Mouse (Mus musculus) v-Abl transformed pro-B cells (cell line): ENCODE results near the gene Adam17.

Experiments used
- in situ Hi-C, 2 experiments: fragments of 400-800 bp; cut with MboI; formaldehyde crosslinking; loops; one replicate each; pipeline ENCODE4 v1.15.1; 2025; ENCODE audit not compliant: unreplicated experiment in 2 of 2

Gene Adam17

DNA sequence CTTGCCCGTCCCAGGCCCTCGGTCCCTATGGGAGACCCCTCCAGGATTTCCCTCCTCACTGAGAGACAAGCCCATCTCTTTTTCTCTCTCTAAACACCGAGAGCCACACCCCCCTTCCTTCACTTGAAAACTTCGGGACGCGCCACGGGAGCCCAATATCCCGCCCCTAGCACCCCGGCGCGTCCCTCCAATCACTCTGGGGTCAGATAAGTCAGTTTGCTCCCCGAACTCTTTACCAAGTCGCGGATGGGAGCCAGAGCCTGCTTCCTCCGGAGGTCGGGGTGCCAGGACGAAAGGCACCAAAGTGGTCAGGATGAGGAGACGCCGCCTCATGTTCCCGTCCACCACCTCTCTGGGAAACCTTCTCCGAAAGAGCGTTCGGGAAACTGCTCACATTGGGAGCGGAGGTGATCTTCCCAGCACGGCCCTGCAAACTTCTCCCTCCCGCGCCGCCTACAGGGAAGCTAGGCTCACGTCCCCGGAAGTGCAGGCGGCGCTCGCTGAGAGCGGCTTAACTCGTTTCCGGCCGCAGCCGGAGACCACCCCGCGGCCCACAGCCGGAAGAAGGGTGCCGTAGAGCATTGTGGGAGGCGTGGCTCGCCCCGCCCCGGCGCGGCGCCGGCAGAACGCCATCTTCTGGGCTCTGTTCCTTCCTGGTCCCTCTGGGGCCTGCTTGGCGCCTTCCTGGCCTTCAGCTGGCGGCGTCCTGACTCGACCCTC, at the start of gene Adam17:
Gene Adam17 (minus strand): TSS at position 533 of the 720 bp plus-strand sequence.
- in situ Hi-C loops = loop anchor here (5.0 to 10.0 kb wide), 5 partner anchors 44 to 172 kb away; partner anchors contain the start of genes Cpsf3 (in 2 of the 2), Itgb1bp1 (in 2 of the 2) and Ywhaq (in 1 of the 2)

DNA sequence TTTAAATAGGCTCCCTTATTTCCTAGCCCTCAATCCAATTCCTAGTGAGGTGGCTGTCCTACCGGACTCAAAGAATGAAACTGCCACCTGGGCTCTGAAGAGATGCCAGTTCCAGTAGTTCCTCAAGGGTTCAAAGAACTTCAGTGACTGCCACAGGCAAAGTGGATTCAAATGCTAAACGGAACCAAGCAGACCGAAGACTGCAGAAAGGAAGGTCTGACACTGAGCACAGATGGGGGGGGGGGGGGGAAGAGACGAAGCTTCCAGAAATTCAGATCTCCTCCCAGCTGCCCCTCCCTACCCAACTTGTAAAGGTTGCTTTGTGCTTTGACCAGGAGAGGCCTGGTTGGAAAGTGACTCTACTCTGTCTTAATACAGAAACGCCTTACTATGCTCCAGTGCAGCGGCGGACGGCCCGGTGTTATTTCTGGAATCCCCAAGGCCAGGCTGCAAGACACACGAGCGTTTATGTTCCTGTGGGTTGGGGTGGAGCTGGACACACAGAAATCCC, 45.2 kb upstream of the Adam17 start:
- in situ Hi-C loops = loop anchor here (5.0 to 25.0 kb wide), 4 partner anchors 44 to 131 kb away; partner anchors contain the start of genes Adam17 (in 1 of the 2), Cpsf3 (in 1 of the 2) and Itgb1bp1 (in 1 of the 2)

DNA sequence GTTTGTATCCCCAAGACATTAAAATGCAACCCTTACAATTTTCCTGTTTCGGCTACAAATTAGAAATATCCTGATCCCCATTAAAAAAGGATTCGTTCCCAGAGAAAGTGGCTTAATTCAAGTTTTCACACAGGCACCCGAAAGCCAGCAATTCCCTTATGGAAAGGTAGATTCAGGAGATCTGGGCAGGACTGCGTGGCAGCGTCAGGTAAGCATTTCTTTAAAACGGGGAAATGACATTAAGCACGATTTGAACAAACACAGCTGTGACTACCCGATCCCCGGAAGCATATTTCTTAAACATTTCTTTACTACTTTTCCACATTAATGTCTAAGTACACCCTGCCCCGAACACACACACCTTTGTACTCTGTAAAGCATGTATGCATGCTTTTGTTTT, 44.7 kb upstream of the Adam17 start:
- in situ Hi-C loops = loop anchor here (5.0 to 25.0 kb wide), 4 partner anchors 44 to 131 kb away; partner anchors contain the start of genes Adam17 (in 1 of the 2), Cpsf3 (in 1 of the 2) and Itgb1bp1 (in 1 of the 2)

DNA sequence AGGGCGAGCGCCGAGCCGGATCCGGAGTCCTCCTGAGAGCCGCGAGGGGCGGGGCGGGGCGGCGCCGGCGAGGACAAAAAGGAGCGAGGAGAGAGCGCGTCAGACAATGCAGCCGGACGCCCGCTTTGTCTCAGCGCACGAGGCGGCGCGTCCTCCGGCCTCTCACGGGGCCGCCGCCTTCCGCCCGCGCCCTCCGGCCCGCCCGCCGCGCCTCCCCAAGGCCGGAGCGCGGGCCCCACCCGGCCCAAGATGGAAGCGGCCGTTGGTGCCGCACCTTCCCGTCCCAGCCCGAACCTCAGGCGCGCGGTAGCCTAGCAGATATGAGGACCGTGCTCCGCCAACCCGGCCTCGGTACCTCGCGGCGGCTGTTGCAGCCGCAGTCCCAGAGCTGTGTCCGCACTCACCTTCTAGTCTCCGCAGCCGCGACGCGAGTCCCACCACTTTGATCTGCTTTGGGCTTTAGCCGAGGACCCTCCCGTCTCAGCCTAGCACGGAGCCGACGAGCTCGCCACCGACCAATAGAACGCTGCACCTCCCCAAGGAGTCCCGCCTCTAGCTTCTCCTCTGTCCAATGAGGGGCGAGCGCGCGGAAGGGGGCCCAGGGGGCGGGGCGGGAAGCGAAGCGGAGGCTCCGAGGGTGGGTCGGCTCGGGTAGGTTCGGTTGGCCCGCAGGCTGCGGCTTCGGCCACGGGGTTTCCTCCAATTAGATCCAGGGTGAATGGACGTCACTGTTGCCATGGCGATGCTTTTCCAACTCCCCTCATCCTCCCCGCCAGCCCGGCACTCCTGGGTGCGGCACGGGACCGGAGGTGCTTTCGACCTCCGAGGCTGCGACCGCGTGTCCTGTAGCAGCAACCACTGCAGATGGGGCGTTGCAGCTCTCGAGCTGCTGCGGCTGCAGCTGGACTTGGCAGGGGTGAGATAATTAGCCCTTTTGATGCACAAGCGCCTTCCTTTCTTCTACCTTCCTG, 44.0 kb upstream of the Adam17 start, which contains the start of gene Ywhaq:
Gene Ywhaq (minus strand): TSS at position 538 of the 971 bp plus-strand sequence.
- in situ Hi-C loops = loop anchor here (5.0 to 25.0 kb wide), 4 partner anchors 45 to 130 kb away; partner anchors contain the start of genes Adam17 (in 1 of the 2), Cpsf3 (in 1 of the 2) and Itgb1bp1 (in 1 of the 2)

DNA sequence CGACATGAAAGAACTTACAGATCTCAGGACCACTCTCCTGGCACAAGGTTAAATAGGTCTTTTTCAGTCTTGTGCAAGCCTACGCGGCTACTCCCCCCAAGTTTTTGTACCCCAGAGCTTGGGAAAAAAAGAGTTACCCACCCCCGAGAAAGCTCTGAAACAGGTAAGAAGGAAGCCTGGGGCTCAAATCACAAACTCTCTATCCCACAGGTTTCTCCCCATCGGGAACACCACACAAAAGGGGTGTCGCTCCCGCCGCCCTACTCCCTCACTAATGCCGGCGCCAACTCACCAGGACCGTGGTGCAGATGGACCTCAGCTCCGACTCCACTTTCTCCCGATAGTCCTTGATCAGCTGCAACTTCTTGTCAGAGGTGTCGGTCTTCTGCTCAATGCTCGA, 43.1 kb upstream of the Adam17 start:
- in situ Hi-C loops = loop anchor here (5.0 to 25.0 kb wide), 4 partner anchors 44 to 129 kb away; partner anchors contain the start of genes Adam17 (in 1 of the 2), Cpsf3 (in 1 of the 2) and Itgb1bp1 (in 1 of the 2)

DNA sequence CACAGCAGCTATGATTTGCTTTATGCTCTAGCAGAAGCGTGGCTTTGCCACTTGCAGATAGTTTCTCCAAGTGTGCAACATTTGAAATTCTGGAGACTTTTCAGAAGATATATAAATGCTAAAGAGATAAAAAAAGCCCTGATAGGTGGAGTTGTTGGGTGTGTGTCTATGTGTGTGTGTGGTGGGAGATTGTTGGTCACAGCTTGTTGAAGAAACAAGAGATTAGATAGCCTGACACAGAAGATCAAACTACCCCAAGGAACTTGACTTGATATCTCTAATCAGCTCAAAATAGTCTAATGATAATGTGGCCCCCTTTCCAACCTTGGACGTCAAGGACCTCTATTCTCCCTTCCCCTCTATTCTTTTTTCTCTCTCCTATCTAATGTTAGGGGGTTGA, 37.2 kb upstream of the Adam17 start:
- in situ Hi-C loops = loop anchor here in 1 of 2 experiments (25.0 kb wide), 1 partner anchor 127 kb away; no protein-coding TSS in a partner anchor

DNA sequence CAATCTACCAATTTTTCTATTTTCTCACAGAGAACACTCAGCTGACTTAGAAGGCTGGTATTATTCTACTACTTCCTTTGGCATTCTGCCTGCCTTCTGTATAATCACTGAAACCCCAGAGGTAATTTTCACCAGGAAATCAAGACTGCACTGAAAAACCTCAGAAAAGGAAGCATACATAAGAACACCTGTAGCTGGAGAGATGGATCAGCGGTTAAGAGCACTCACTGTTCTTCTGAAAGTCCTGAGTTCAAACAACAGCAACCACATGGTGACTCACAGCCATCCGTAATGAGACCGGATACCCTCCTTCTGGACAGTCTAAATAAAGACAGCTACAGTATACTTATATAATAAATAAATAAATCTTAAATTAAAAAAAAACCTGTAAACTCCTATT, 36.2 kb upstream of the Adam17 start:
- in situ Hi-C loops = loop anchor here in 1 of 2 experiments (25.0 kb wide), 1 partner anchor 128 kb away; no protein-coding TSS in a partner anchor

DNA sequence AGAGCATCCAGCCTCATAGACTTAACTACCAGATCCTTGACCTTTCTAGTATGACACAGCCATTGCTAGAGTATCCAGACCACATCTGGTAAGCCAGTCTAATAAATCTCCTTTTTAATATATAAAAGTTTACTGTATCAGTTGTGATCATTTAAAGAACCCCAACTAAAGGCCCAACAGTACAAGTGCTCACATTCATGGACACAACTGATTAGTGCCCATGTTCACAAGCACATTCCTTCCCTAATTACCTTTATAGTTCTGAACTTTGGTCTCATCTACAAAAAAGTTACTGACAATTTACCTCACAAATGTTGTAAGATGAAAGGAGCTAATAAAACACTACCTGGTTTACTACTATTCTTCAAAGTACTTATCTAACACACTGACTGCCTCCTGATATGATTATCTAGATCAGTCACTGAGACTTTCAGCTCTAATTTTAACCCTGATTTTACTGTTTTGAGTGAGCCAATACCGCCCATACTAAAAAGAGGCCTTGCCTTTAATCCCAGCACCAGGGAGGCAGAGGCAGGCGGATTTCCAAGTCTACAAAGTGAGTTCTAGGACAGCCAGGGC, 35.4 kb upstream of the Adam17 start:
- in situ Hi-C loops = loop anchor here in 1 of 2 experiments (25.0 kb wide), 1 partner anchor 128 kb away; no protein-coding TSS in a partner anchor

DNA sequence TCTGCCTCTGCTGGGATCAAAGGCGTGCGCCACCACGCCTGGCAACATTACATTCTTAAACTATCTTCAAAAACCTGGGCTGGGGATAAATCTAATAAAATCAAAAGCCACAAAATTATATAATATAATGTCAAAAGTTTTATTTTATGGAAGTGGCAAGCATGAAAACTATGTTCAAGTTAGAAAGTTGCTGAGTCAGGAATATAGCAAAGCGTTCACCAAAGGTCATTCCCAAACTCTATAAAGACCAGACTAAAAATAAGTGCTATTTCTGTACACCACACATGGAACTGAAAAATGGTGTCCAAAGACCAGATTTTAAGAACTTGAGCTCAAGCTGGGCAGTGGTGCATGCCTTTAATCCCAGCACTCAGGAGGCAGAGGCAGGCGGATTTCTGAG, 29.3 kb upstream of the Adam17 start:
- in situ Hi-C loops = loop anchor here in 1 of 2 experiments (25.0 kb wide), 1 partner anchor 135 kb away; no protein-coding TSS in a partner anchor

DNA sequence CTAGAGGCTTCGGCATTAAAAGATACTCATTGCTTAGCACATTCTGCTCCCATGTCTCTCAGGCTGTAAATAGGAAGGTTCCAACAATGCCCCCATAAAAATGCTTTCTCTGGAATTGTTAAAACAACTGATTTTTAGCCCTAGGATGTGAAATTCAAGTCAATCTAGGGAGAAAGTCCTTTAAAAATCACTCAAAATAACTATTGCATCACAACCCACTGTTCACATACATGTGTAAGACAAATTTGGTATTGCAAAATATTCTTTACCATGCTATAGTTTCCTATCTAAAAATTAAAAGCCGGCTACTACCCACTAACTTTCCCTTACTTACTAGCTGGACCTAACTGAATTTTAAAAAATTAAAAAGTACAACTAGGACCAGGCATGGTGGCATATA, 12.8 kb upstream of the Adam17 start:
- in situ Hi-C loops = no loop called here

DNA sequence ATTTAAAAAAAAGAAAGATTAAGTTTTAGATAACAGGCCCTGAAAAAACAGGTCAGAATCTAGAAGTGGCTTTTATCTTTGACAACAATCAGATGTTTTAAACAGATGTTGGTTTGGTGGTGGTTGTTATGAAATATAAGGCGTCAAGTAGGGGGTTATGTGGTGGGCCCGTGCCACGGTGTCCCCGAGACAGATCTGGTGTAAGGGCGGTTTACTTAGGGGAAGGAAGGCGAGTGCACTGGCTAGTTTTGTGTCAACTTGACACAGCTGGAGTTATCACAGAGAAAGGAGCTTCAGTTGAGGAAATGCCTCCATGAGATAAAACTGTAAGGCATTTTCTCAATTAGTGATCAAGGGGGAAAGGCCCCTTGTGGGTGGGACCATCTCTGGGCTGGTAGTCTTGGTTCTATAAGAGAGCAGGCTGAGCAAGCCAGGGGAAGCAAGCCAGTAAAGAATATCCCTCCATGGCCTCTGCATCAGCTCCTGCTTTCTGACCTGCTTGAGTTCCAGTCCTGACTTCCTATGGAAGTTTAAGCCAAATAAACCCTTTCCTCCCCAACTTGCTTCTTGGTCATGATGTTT, 5.4 kb upstream of the Adam17 start:
- in situ Hi-C loops = loop anchor here (10.0 kb wide), 2 partner anchors 94 to 166 kb away; partner anchors contain the start of genes Cpsf3 (in 1 of the 2) and Itgb1bp1 (in 1 of the 2)

DNA sequence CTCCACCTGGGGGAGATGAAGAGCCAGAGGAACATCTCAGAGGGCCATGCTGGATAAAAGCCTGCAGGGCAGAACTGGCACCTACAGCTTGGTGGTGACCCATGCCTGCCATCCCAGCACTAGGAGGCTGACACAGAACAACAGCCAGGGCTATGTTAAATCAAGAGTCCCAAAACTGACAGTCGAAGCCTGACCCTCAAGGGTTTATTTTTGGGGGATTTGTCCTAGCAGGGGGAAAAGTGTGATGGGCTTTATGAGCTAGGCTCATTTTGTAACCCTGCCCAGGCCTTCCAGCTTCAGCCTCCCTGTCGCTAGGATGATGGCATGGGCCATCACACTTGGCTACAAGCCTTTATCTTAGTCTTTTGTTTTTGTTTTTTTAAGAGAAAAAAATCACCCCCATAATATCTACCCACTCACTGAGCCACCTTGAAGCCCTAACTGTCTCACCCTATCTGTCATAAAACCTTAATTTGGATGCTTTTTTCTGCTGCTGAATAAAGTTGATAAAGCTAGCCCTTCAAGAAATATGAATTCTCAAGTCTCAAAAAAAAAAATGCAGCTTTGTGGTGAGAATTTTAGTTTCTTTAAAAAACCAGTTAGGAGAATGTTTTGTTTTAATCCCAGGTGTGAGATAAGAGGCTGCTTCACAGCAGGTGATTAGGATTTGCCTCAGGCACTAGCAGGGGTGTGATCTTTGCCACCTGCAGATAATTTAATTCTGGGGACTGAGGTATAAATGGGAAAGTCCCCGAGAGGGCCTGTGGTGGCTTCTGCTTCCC, 2.1 kb upstream of the Adam17 start:
- in situ Hi-C loops = loop anchor here (10.0 kb wide), 2 partner anchors 91 to 169 kb away; partner anchors contain the start of genes Cpsf3 (in 1 of the 2) and Itgb1bp1 (in 1 of the 2)

DNA sequence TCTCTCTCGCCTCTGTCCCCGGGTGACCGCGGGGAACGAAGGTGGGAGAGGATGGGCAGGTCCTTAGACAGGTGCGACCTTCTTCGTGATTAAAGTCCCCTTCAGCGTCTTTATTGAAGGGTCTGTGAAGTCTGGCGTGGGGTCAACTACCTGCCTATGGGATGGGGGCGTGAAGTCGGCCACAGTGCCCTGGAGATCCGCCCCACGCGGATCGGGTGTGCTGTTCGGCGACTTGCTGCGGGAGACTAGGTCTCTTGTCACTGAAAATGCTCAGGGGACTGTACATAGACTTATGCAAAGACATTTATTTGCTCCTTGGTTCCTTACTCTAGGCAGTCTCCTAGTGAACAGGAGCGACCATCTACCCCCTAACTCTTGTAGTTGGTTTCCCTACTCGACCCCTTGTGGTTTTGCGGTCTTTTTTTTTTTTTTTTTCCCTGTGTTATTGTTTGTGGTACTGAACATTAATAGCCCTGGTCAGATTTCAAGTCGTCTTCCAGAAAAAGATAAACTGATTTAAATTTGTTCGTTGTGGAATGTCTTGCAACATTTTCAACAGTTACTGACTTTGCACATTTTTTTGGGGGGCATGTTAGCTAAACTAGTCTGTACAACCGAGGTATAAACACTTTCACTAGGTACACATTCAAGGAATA, 516 bp upstream of the Adam17 start:
- in situ Hi-C loops = loop anchor here (5.0 to 10.0 kb wide), 5 partner anchors 43 to 171 kb away; partner anchors contain the start of genes Cpsf3 (in 2 of the 2), Itgb1bp1 (in 2 of the 2) and Ywhaq (in 1 of the 2)

DNA sequence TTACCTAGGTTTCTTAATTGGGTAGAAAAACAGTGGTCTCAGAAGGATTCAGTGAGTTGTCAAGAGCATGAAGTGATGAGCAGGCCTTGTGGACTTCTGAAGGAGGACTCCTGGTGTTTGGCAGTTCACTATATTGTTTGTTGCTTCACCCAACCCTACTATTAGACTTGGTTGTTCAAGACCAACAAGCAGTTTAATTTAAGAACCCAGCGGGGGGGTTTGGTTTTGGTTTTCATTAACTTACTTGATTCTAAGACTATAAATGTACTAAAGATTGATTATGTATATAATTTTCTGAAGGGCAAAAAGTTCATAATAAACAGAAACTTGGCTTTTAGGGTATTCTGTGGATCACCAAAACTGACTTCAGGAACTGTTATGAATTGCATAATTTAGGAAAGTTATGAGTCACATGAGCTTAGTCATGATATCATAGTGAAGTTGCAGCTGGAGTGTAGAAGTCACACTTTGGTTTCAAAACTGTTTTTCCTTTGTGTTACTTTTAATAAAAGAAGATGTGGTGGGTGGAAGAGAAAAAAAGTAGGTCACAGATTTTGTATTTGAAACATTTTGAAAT, 3.3 kb downstream of the Adam17 start:
- in situ Hi-C loops = loop anchor here (5.0 to 10.0 kb wide), 5 partner anchors 47 to 175 kb away; partner anchors contain the start of genes Cpsf3 (in 2 of the 2), Itgb1bp1 (in 2 of the 2) and Ywhaq (in 1 of the 2)

DNA sequence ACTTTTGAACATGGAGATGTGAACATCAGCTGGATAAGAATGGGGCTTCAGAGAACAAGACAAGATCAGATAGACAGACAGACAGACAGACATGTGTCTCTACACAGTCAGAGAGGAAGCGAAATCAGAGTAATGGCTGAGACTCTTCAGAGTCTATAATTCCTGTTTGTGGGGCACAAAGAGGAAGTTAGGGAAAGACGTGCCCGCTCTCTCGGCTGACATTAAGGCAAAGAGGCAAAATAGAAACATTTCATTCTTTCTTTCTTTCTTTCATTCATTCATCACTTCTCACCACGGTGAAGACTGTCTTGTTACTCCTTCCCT, 4.4 kb downstream of the Adam17 start:
- in situ Hi-C loops = no loop called here

DNA sequence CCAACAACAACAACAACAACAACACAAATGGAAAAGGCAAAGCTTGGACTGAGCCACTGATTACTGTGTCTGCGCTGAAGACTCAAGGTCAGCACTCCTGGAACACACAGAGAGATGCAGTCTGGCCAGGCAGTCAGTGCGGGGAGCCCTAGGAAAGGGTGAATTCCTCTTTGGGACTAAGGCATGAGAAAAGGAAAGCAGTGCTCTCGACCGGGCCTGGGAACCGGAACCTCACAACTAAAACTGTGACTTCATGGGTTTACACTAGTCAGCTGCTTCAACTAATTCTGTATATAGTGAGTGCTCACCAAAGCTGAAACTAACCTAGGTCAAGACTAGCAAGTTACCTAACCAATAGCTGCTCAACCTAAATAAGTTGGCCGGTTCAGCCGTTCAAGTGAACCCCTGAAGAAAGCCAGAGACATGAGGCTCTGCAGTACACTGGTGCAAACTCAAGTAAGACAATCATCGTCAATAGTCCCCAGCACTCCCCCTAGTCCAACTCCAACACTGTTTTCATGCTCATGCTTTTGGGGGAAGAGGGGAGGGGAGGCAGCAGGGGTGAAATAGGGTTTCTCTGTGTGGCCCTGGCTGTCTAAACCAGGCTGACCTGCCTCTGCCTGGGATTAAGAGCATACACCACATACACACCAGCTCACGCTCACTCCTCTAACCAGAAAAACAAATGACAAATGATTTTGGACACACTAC, 4.9 kb downstream of the Adam17 start:
- in situ Hi-C loops = no loop called here
